Mouse (Mus musculus) heart, embryonic 12.5 days (tissue): ENCODE results near the gene Emd. TPM values are rescaled to one million over a fixed set of nuclear protein-coding genes. Genes with fewer than 3 reads are reported as not detected.
A peak's percentile ranks its signal among the peaks of the same experiment; 100 is the strongest.

ENCODE experiments used
- ATAC-seq: fragments of 200-750 bp; cut with Nextera tagmentation; 2 replicates; pipeline ENCODE4 v1.8.0; 2017; ENCODE audit warnings: moderate TSS enrichment, moderate library complexity; ENCODE audit not compliant: insufficient number of reproducible peaks, low FRiP score
- H3K27ac ChIP-seq: fragments of 300-500 bp; sonication (generic); 2 replicates; pipeline ENCODE4 v1.5.1; 2016; ENCODE audit warnings: mild to moderate bottlenecking, moderate library complexity; ENCODE audit not compliant: poor library complexity, severe bottlenecking
- H3K27me3 ChIP-seq: fragments of 300-500 bp; sonication (generic); replicated peaks from 2 replicates; pipeline ENCODE4 v1.6.1; 2016; ENCODE audit warnings: mild to moderate bottlenecking, moderate library complexity
- H3K36me3 ChIP-seq: fragments of 300-500 bp; sonication (generic); 2 replicates; pipeline ENCODE4 v1.6.1; 2016; ENCODE audit warnings: mild to moderate bottlenecking, moderate library complexity
- H3K4me1 ChIP-seq: fragments of 300-500 bp; sonication (generic); replicated peaks from 2 replicates; pipeline ENCODE4 v1.6.1; 2016; ENCODE audit warnings: mild to moderate bottlenecking
- H3K4me2 ChIP-seq: fragments of 300-500 bp; sonication (generic); 2 replicates; pipeline ENCODE4 v1.6.1; 2016; ENCODE audit warnings: mild to moderate bottlenecking, moderate library complexity
- H3K4me3 ChIP-seq: fragments of 300-500 bp; sonication (generic); 2 replicates; pipeline ENCODE4 v1.5.1; 2016; ENCODE audit warnings: mild to moderate bottlenecking
- H3K9ac ChIP-seq: fragments of 300-500 bp; sonication (generic); 2 replicates; pipeline ENCODE4 v1.6.1; 2016; ENCODE audit warnings: mild to moderate bottlenecking, moderate library complexity
- H3K9me3 ChIP-seq: fragments of 300-500 bp; sonication (generic); replicated peaks from 2 replicates; pipeline ENCODE4 v1.6.1; 2016; ENCODE audit warnings: mild to moderate bottlenecking, moderate library complexity
- WGBS: fragments of 180-500 bp; shearing (Covaris S2); methylation state at CpG from one replicate; pipeline ENCODE4 v1.1.7; 2016; 5-methylcytosine and 5-hydroxymethylcytosine counted together
- microRNA-seq: library from miRNA; unstranded; fragments of <30 nt; microRNA quantifications from one replicate; pipeline ENCODE4, GENCODE M21; 2017
- polyA plus RNA-seq: library from polyadenylated mRNA; unstranded; fragments of >200 nt; fragmentation: Nextera tagmentation; extraction: Ambion mirVana; gene quantifications from 2 replicates; pipeline ENCODE4 v1.2.1, GENCODE M21; 2016

The Emd gene
- polyA plus RNA-seq, 1 experiment from 2014 or later, result 17.3 TPM

DNA sequence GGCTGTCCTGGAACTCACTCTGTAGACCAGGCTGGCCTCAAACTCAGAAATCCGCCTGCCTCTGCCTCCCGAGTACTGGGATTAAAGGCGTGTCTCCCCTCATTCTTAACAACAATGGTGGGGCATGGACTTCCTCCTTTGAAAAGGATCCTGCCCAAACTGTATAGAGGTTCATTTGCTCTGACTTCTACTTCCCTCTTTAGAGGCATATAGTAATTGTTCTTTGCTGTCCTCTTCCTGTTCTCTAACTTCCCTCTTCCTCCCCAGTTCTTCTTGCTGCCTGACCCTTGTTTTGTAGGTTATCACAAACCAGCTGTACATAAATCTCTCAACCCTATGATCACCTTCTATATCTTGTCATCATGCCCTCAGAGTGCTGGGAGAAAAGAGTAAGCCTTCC, 45.2 kb downstream of the Emd start:
- Histone ChIP-seq H3K27me3 (no peaks in the 10 kb centered on the region), H3K9me3 (no peaks in the 10 kb centered on the region), H3K4me1 (no peaks in the 10 kb centered on the region; the same call in 1 of the 2 replicates), H3K4me2 (no peak overlapping the region), H3K36me3 (peaks cover 47% of the 10 kb centered on the region), H3K9ac (no peak overlapping the region), H3K27ac (no peak overlapping the region), H3K4me3 (no peak overlapping the region)
- 86% methylated on average over 3 of the region's 3 CpGs for WGBS
- ATAC-seq, result no peak

DNA sequence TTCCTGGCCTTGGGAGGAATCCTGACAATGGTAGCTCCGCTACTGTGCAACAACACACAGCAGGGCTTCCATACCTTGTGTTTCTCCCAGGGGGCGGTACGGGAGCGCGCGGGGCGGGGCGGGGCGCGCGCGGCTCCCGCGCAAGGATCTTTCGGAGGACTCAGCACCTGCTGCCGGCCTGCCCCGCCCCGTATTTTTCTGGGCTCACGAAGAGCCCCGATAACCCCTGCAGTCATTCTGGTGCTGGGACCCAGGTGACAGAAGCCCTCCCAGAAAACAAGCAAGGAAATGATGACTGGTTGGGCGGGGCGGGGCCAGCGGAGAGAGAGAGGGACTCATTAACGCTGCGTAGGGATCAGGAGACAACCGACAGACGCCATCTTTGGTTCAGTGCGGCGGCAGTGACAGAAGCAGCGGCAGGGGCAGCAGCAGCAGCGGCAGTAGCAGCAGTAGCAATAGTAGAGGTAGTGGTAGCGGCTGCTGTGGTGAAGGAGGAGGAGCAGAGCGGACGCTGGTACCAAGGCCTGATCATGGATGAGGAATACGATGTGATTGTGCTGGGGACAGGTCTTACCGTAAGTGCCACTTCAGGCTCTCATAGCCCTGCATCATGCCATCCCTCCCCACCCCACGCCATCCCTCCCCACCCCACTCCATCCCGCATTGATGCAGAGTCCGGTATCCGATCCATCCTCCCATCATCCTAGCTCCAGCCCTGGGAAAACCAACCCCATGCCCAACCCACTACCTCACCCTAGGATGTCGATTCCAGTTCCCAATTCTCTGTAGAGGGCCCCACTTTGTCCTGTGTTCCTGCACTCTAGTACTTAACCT, 50.6 kb downstream of the Emd start, which contains the start of gene Gdi1:
Gdi1 (plus strand) TSS at position 132 of the 834 bp plus-strand sequence.
- H3K4me3 ChIP-seq, result peak within 1 kb of the TSS; percentile 70
- peak within 1 kb of the TSS; percentile 94 for H3K27ac ChIP-seq
- no peaks in the 10 kb centered on the region for H3K27me3 ChIP-seq
- peak; percentile 90 for ATAC-seq
- H3K9me3 ChIP-seq, result no peaks in the 10 kb centered on the region
- peak within 1 kb of the TSS; percentile 90 for H3K9ac ChIP-seq
- H3K4me1 ChIP-seq, result peaks cover 9% of the 10 kb centered on the region; the same call in 1 of the 2 replicates
- peak within 1 kb of the TSS; percentile 86 for H3K4me2 ChIP-seq
- WGBS, result 12% methylated on average over 41 of the region's 41 CpGs
- peaks cover 77% of the 10 kb centered on the region for H3K36me3 ChIP-seq

Small RNAs within 50 kb of the gene (microRNA-seq; reads per million reads assigned to microRNA genes)
- 0.71 reads per million for gene Mir7091

Other genes with a start within 250 kb of the Emd start
- gene Irak1, start 230.8 kb upstream of the Emd start, polyA plus RNA-seq, result 55.6 and 58.4 TPM in 2 replicates
- gene Opn1mw, start 127.2 kb upstream of the Emd start, polyA plus RNA-seq, result not detected in 2 replicates
- 12.0 and 14.0 TPM in 2 replicates for gene Mecp2, start 119.3 kb upstream of the Emd start, polyA plus RNA-seq
- gene Tex28, start 86.8 kb upstream of the Emd start, polyA plus RNA-seq, result not detected in 2 replicates
- not detected in 2 replicates for gene Tktl1, start 77.4 kb upstream of the Emd start, polyA plus RNA-seq
- gene Flna, start 4.9 kb upstream of the Emd start, polyA plus RNA-seq, result 226 and 227 TPM in 2 replicates
- gene Rpl10, start 16.1 kb downstream of the Emd start, polyA plus RNA-seq, result 437 and 446 TPM in 2 replicates
- 70.5 and 71.3 TPM in 2 replicates for gene Taz, start 27.2 kb downstream of the Emd start, polyA plus RNA-seq
- 10.2 and 10.8 TPM in 2 replicates for gene Dnase1l1, start 27.6 kb downstream of the Emd start, polyA plus RNA-seq
- 125 and 128 TPM in 2 replicates for gene Atp6ap1, start 42.4 kb downstream of the Emd start, polyA plus RNA-seq
- gene Gdi1, start 50.3 kb downstream of the Emd start, polyA plus RNA-seq, result 167 and 174 TPM in 2 replicates
- 53.1 and 55.1 TPM in 2 replicates for gene Fam50a, start 58.3 kb downstream of the Emd start, polyA plus RNA-seq
- 9.6 and 9.8 TPM in 2 replicates for gene Plxna3, start 74.4 kb downstream of the Emd start, polyA plus RNA-seq
- 93.9 and 95.5 TPM in 2 replicates for gene Lage3, start 98.9 kb downstream of the Emd start, polyA plus RNA-seq
- 57.4 and 58.2 TPM in 2 replicates for gene Ubl4a, start 118.5 kb downstream of the Emd start, polyA plus RNA-seq
- gene Slc10a3, start 118.7 kb downstream of the Emd start, polyA plus RNA-seq, result 13.5 and 13.7 TPM in 2 replicates
- gene Fam3a, start 138.6 kb downstream of the Emd start, polyA plus RNA-seq, result 25.7 and 26.8 TPM in 2 replicates
- gene Ikbkg, start 138.6 kb downstream of the Emd start, polyA plus RNA-seq, result 25.6 and 29.4 TPM in 2 replicates
- 18.5 TPM in 2 replicates for gene G6pdx, start 174.5 kb downstream of the Emd start, polyA plus RNA-seq
- not detected in 2 replicates for gene Gm6880, start 226.7 kb downstream of the Emd start, polyA plus RNA-seq